Mouse (Mus musculus): Measurements from ENCODE around the gene Cd200. TPM values are rescaled to one million over a fixed set of nuclear protein-coding genes. Genes with fewer than 3 reads are reported as not detected.
A peak's percentile ranks its signal among the peaks of the same experiment; 100 is the strongest.

Cd200 gene
- polyA plus RNA-seq, 1 experiment from 2014 or later, result 209 TPM

DNA sequence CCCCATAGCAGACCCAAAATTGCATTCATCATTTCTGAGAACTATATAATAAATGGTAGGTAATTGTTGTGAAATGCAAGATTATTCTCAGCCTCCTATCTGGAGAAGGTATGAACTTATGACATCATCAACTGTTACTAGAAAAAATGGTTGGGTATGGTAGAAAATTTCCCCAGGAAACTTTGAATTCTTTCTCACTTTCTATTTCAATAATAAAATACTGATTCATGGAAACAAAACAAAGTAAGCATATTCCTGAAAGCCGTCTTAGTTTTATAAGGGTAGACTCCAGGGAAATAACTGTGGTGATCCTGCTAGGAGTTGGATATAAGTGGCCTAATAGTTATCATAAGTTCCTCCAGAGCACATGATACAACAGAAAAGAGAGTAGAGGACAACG lies 19.8 kb downstream of the Cd200 start:
- Histone ChIP-seq H3K27me3 (replicated peaks; ENCODE audit: control insufficient read depth, insufficient read depth, low read length) (no peaks in the 10 kb centered on the region), H3K4me2 (ENCODE audit: low read length) (no peak overlapping the region), H3K36me3 (ENCODE audit: control insufficient read depth, insufficient read depth, low read length) (peaks cover 11% of the 10 kb centered on the region), H3K4me1 (ENCODE audit: control insufficient read depth, insufficient read depth, low read length) (no peaks in the 10 kb centered on the region), H3K27ac (ENCODE audit: low read depth, low read length) (no peak overlapping the region), H3K4me3 (ENCODE audit: low read depth, low read length) (no peak overlapping the region), H3K9me3 (replicated peaks; ENCODE audit: control insufficient read depth, low read length) (no peaks in the 10 kb centered on the region), H3K9ac (ENCODE audit: low read length) (no peak overlapping the region)
- WGBS, result 90% methylated on average over 2 of the region's 2 CpGs
- ATAC-seq (no peak), DNase-seq (ENCODE audit: low spot score) (no peak)

- H3K4me1 ChIP-seq (ENCODE audit: control insufficient read depth, insufficient read depth, low read length), result no peaks in the 10 kb centered on the region
- no peak overlapping the region for H3K27ac ChIP-seq (ENCODE audit: low read depth, low read length)
- H3K4me3 ChIP-seq (ENCODE audit: low read depth, low read length), result no peak overlapping the region
- H3K4me2 ChIP-seq (ENCODE audit: low read length), result no peak overlapping the region
- no peaks in the 10 kb centered on the region for H3K27me3 ChIP-seq (replicated peaks; ENCODE audit: control insufficient read depth, insufficient read depth, low read length)
- WGBS, result 74% methylated on average over 3 of the region's 3 CpGs
- no peak overlapping the region for H3K9ac ChIP-seq (ENCODE audit: low read length)
- H3K9me3 ChIP-seq (replicated peaks; ENCODE audit: control insufficient read depth, low read length), result no peaks in the 10 kb centered on the region
- H3K36me3 ChIP-seq (ENCODE audit: control insufficient read depth, insufficient read depth, low read length), result peaks cover 11% of the 10 kb centered on the region; the same call in 1 of the 2 replicates
- DNase-seq (ENCODE audit: low spot score), result no peak
- no peak for ATAC-seq
These were observed 27.0 kb downstream of the Cd200 start for GRCm38 (mm10) chr16:45381811-45382210.

GRCm38 (mm10) chr16:45378959-45379358 lies 29.9 kb downstream of the Cd200 start:
- 84% methylated on average over 3 of the region's 3 CpGs for WGBS
- Histone ChIP-seq H3K27ac (ENCODE audit: low read depth, low read length) (no peak overlapping the region), H3K4me1 (ENCODE audit: control insufficient read depth, insufficient read depth, low read length) (0 out of 2 replicates have a peak, but pooled peaks cover 2% of the 10 kb centered on the region), H3K4me3 (ENCODE audit: low read depth, low read length) (no peak overlapping the region), H3K4me2 (ENCODE audit: low read length) (no peak overlapping the region), H3K9ac (ENCODE audit: low read length) (no peak overlapping the region), H3K27me3 (replicated peaks; ENCODE audit: control insufficient read depth, insufficient read depth, low read length) (no peaks in the 10 kb centered on the region), H3K9me3 (replicated peaks; ENCODE audit: control insufficient read depth, low read length) (no peaks in the 10 kb centered on the region), H3K36me3 (ENCODE audit: control insufficient read depth, insufficient read depth, low read length) (peaks cover 11% of the 10 kb centered on the region; the same call in 1 of the 2 replicates)
- no peak for ATAC-seq
- no peak for DNase-seq (ENCODE audit: low spot score)

- no peak for DNase-seq (ENCODE audit: low spot score)
- Histone ChIP-seq H3K27me3 (replicated peaks; ENCODE audit: control insufficient read depth, insufficient read depth, low read length) (no peaks in the 10 kb centered on the region), H3K9ac (ENCODE audit: low read length) (no peak overlapping the region), H3K9me3 (replicated peaks; ENCODE audit: control insufficient read depth, low read length) (no peaks in the 10 kb centered on the region), H3K4me2 (ENCODE audit: low read length) (no peak overlapping the region), H3K27ac (ENCODE audit: low read depth, low read length) (no peak overlapping the region), H3K4me1 (ENCODE audit: control insufficient read depth, insufficient read depth, low read length) (0 out of 2 replicates have a peak, but pooled peaks cover 2% of the 10 kb centered on the region), H3K4me3 (ENCODE audit: low read depth, low read length) (no peak overlapping the region), H3K36me3 (ENCODE audit: control insufficient read depth, insufficient read depth, low read length) (peaks cover 11% of the 10 kb centered on the region; the same call in 1 of the 2 replicates)
- 93% methylated on average over 5 of the region's 5 CpGs for WGBS
- ATAC-seq, result no peak
These were observed 30.5 kb downstream of the Cd200 start for GRCm38 (mm10) chr16:45378147-45378943.

DNA sequence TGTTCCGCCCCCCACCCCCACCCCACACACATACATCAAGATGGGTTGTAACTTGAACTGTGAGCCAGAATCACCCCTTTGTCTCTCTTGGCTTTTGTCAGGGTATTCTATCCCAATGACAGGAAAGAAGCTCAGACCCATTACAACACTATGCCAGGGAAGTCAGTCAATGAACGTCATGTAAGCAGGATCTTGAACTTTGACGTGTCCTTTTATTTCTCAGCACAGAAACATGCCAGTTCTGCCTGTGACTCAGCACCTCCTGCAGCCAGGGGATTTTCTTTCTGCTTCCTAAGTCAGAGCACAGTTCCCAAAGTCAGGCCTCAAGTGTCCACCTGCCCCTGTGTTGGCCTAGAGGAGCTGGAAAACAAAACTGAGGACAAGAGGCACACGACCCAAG lies 31.5 kb downstream of the Cd200 start:
- Histone ChIP-seq H3K4me2 (ENCODE audit: low read length) (no peak overlapping the region), H3K9ac (ENCODE audit: low read length) (no peak overlapping the region), H3K4me1 (ENCODE audit: control insufficient read depth, insufficient read depth, low read length) (0 out of 2 replicates have a peak, but pooled peaks cover 2% of the 10 kb centered on the region), H3K27me3 (replicated peaks; ENCODE audit: control insufficient read depth, insufficient read depth, low read length) (no peaks in the 10 kb centered on the region), H3K4me3 (ENCODE audit: low read depth, low read length) (no peak overlapping the region), H3K27ac (ENCODE audit: low read depth, low read length) (no peak overlapping the region), H3K9me3 (replicated peaks; ENCODE audit: control insufficient read depth, low read length) (no peaks in the 10 kb centered on the region), H3K36me3 (ENCODE audit: control insufficient read depth, insufficient read depth, low read length) (peaks cover 5% of the 10 kb centered on the region; the same call in 1 of the 2 replicates)
- ATAC-seq, result no peak
- 85% methylated on average over 4 of the region's 4 CpGs for WGBS
- DNase-seq (ENCODE audit: low spot score), result no peak

- H3K36me3 ChIP-seq (ENCODE audit: control insufficient read depth, insufficient read depth, low read length), result peaks cover 4% of the 10 kb centered on the region; the same call in 1 of the 2 replicates
- H3K9ac ChIP-seq (ENCODE audit: low read length), result no peak overlapping the region
- ATAC-seq (no peak), DNase-seq (ENCODE audit: low spot score) (no peak)
- 73% methylated on average over 2 of the region's 2 CpGs for WGBS
- H3K4me3 ChIP-seq (ENCODE audit: low read depth, low read length), result no peak overlapping the region
- no peaks in the 10 kb centered on the region for H3K9me3 ChIP-seq (replicated peaks; ENCODE audit: control insufficient read depth, low read length)
- no peak overlapping the region for H3K4me2 ChIP-seq (ENCODE audit: low read length)
- no peaks in the 10 kb centered on the region for H3K27me3 ChIP-seq (replicated peaks; ENCODE audit: control insufficient read depth, insufficient read depth, low read length)
- H3K4me1 ChIP-seq (ENCODE audit: control insufficient read depth, insufficient read depth, low read length), result 0 out of 2 replicates have a peak, but pooled peaks cover 2% of the 10 kb centered on the region
- H3K27ac ChIP-seq (ENCODE audit: low read depth, low read length), result no peak overlapping the region
These were observed 32.0 kb downstream of the Cd200 start for GRCm38 (mm10) chr16:45376812-45377211.

GRCm38 (mm10) chr16:45376294-45376693 lies 32.6 kb downstream of the Cd200 start:
- Histone ChIP-seq H3K36me3 (ENCODE audit: control insufficient read depth, insufficient read depth, low read length) (no peaks in the 10 kb centered on the region; the same call in 1 of the 2 replicates), H3K27me3 (replicated peaks; ENCODE audit: control insufficient read depth, insufficient read depth, low read length) (no peaks in the 10 kb centered on the region), H3K4me1 (ENCODE audit: control insufficient read depth, insufficient read depth, low read length) (0 out of 2 replicates have a peak, but pooled peaks cover 2% of the 10 kb centered on the region), H3K4me2 (ENCODE audit: low read length) (no peak overlapping the region), H3K27ac (ENCODE audit: low read depth, low read length) (no peak overlapping the region), H3K9me3 (replicated peaks; ENCODE audit: control insufficient read depth, low read length) (no peaks in the 10 kb centered on the region), H3K9ac (ENCODE audit: low read length) (no peak overlapping the region), H3K4me3 (ENCODE audit: low read depth, low read length) (no peak overlapping the region)
- 71% methylated on average over 4 of the region's 4 CpGs for WGBS
- DNase-seq (ENCODE audit: low spot score), result peak; percentile 33
- no peak for ATAC-seq

GRCm38 (mm10) chr16:45375506-45376225 lies 33.2 kb downstream of the Cd200 start:
- H3K4me1 ChIP-seq (ENCODE audit: control insufficient read depth, insufficient read depth, low read length), result 0 out of 2 replicates have a peak, but pooled peaks cover 2% of the 10 kb centered on the region
- no peak overlapping the region for H3K4me2 ChIP-seq (ENCODE audit: low read length)
- no peak overlapping the region for H3K27ac ChIP-seq (ENCODE audit: low read depth, low read length)
- H3K9ac ChIP-seq (ENCODE audit: low read length), result no peak overlapping the region
- H3K27me3 ChIP-seq (replicated peaks; ENCODE audit: control insufficient read depth, insufficient read depth, low read length), result no peaks in the 10 kb centered on the region
- H3K4me3 ChIP-seq (ENCODE audit: low read depth, low read length), result no peak overlapping the region
- no peaks in the 10 kb centered on the region; the same call in 1 of the 2 replicates for H3K36me3 ChIP-seq (ENCODE audit: control insufficient read depth, insufficient read depth, low read length)
- DNase-seq (ENCODE audit: low spot score), result peak; percentile 19
- WGBS, result 82% methylated on average over 2 of the region's 2 CpGs
- ATAC-seq, result no peak
- no peaks in the 10 kb centered on the region for H3K9me3 ChIP-seq (replicated peaks; ENCODE audit: control insufficient read depth, low read length)
